Mouse (Mus musculus) embryonic facial prominence, embryonic 13.5 days (tissue): ENCODE results near the gene Cenpf. TPM values are rescaled to one million over a fixed set of nuclear protein-coding genes. Genes with fewer than 3 reads are reported as not detected.

Experiments used
- ATAC-seq: fragments of 200-750 bp; cut with Nextera tagmentation; 2 replicates; pipeline ENCODE4 v1.8.0; 2017; ENCODE audit warnings: low read depth; ENCODE audit not compliant: insufficient number of reproducible peaks, insufficient read depth, low FRiP score, low TSS enrichment
- H3K27ac ChIP-seq: fragments of 300-500 bp; sonication (generic); 2 replicates; pipeline ENCODE4 v1.5.1; 2015; ENCODE audit warnings: moderate library complexity, mild to moderate bottlenecking, inconsistent platforms
- H3K27me3 ChIP-seq: fragments of 300-500 bp; sonication (generic); 2 replicates; pipeline ENCODE4 v1.6.1; 2015; ENCODE audit warnings: mild to moderate bottlenecking, inconsistent platforms
- H3K36me3 ChIP-seq: fragments of 300-500 bp; sonication (generic); 2 replicates; pipeline ENCODE4 v1.6.1; 2015; ENCODE audit warnings: mild to moderate bottlenecking, inconsistent platforms
- H3K4me1 ChIP-seq: fragments of 300-500 bp; sonication (generic); 2 replicates; pipeline ENCODE4 v1.6.1; 2015; ENCODE audit warnings: inconsistent platforms
- H3K4me2 ChIP-seq: fragments of 300-500 bp; sonication (generic); 2 replicates; pipeline ENCODE4 v1.6.1; 2015; ENCODE audit warnings: moderate library complexity, mild to moderate bottlenecking, inconsistent platforms
- H3K4me3 ChIP-seq: fragments of 300-500 bp; sonication (generic); 2 replicates; pipeline ENCODE4 v1.5.1; 2015; ENCODE audit warnings: mild to moderate bottlenecking, inconsistent platforms
- H3K9ac ChIP-seq: fragments of 300-500 bp; sonication (generic); 2 replicates; pipeline ENCODE4 v1.6.1; 2015; ENCODE audit warnings: mild to moderate bottlenecking, inconsistent platforms
- H3K9me3 ChIP-seq: fragments of 300-500 bp; sonication (generic); 2 replicates; pipeline ENCODE4 v1.6.1; 2016; ENCODE audit warnings: inconsistent platforms
- WGBS: fragments of 180-500 bp; shearing (Covaris S2); methylation state at CpG from one replicate; pipeline ENCODE4 v1.1.7; 2015; ENCODE audit warnings: mixed read lengths; 5-methylcytosine and 5-hydroxymethylcytosine counted together
- polyA plus RNA-seq: library from polyadenylated mRNA; unstranded; fragments of >200 nt; fragmentation: Nextera tagmentation; extraction: Ambion mirVana; gene quantifications from 2 replicates; pipeline ENCODE4 v1.2.1, GENCODE M21; 2015

The Cenpf gene
- polyA plus RNA-seq, 1 experiment from 2014 or later: 103 TPM

DNA sequence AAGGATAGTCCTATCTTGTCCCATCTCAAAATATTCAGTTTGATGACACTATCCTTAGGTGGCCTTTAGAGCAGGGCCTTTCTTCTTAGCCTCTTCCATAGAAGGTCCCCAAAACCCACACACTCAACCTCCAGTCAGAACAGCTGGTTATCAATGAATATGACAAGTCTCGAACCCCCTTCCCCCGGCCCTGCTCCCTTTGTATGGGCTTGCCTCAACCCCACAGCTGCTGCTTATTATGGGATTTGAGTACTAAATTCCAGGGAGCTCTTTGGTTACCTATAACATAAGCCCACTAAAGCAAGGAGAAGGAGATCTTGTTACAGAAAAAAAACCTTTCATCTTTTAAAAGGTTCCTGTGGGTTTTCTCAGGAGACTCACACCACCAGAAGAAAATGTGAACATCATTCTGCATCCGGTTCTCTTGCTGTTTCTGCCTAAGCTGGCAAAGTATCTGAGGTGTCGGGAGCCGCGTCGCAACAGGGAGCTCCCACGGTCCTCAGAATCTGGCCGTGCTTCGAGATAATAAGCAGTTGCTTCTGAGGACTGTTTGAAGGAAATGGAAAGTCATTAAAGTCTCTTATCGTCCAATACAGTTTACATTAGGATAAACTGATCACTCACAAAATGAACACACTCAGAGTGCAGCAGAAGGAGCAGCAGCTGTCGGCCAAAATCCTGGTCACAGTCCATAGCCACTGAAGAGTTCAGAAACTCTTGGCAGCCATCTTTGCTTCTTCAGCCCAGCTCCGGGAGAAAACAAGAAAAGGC, 68.7 kb downstream of the Cenpf start:
- 26% methylated on average over 13 of the region's 13 CpGs for WGBS

DNA sequence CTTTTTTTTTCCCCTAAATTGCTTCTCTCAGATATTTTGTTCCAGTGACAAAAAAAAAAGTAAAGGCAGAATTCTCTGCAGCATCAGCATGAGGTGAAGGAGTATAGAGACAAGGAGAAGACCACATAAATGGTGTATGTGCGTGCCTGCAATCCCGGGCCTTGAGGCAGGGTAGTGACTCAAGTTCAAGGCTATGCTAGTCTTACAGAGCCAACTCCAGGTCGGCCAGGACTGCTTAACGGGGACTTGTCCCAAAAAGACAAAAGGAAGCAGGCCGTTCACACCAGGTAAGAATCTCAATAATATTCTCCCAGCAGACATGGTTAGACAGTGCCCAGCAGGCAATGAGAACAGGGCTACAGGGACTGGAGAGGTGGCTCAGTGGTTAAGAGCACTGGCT, 70.5 kb downstream of the Cenpf start:
- Histone ChIP-seq H3K9me3 (no peaks in the 10 kb centered on the region), H3K27ac (no peak overlapping the region), H3K4me3 (no peak overlapping the region), H3K27me3 (no peaks in the 10 kb centered on the region), H3K36me3 (no peaks in the 10 kb centered on the region), H3K9ac (no peak overlapping the region), H3K4me2 (no peak overlapping the region), H3K4me1 (peaks cover 16% of the 10 kb centered on the region)
- ATAC-seq: no peak
- 87% methylated on average over 5 of the region's 5 CpGs for WGBS

More for the DNA sequence above, 68.7 kb downstream of the Cenpf start:
- Histone ChIP-seq H3K9ac (no peak overlapping the region), H3K4me2 (peak overlapping the region; percentile 31), H3K9me3 (no peaks in the 10 kb centered on the region), H3K36me3 (no peaks in the 10 kb centered on the region), H3K4me3 (no peak overlapping the region), H3K27ac (peak overlapping the region; percentile 44), H3K27me3 (no peaks in the 10 kb centered on the region), H3K4me1 (peaks cover 8% of the 10 kb centered on the region)
- ATAC-seq: 0 out of 2 replicates have a peak, but pooled peaks have one; percentile 29

DNA sequence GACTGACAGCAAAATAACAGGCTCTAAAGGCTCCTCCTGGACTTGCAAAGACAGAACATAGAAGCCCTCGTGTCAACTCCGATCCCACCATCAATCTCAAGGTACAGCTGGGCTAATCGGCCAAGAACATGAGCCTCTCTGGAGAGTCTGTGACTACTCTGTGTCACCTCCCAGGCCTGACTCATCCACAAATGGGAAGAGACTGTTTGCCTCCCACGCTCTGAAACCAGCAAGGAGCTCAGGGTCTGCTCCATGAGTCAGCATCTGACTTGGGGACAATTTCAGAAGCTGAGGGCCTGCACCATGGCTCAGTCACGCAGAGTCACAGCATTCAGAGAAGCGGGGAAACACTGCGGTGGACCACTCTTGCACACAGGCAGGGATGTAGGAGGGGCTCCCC, 72.6 kb downstream of the Cenpf start:
- no peak overlapping the region for H3K27ac ChIP-seq

DNA sequence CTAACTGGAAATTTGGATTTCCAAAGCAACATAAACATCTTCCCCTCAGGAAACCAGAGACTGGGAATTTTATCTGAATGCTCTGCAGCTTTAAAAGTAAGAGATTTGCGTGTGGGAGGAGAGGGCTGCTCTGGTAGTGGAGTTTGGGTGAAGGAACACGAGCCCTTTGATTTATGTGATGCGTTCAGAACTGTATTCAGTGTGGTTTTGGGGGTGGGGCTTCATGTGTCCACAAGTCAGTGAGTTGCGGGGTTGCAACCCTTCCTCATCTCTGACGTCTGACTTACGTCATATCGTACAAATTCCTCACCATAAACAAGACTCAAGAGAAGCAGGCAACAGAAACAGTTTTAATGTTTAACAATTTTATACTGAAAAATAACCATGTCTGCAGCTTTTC, 74.8 kb downstream of the Cenpf start:
- Histone ChIP-seq H3K36me3 (no peaks in the 10 kb centered on the region), H3K4me1 (peaks cover 14% of the 10 kb centered on the region; the same call in 1 of the 2 replicates), H3K4me3 (no peak overlapping the region), H3K4me2 (no peak overlapping the region), H3K27ac (no peak overlapping the region), H3K9ac (no peak overlapping the region), H3K27me3 (no peaks in the 10 kb centered on the region), H3K9me3 (no peaks in the 10 kb centered on the region)
- ATAC-seq: no peak
- 31% methylated on average over 7 of the region's 7 CpGs for WGBS

More for the DNA sequence above, 72.6 kb downstream of the Cenpf start:
- Histone ChIP-seq H3K36me3 (no peaks in the 10 kb centered on the region), H3K27me3 (no peaks in the 10 kb centered on the region), H3K9me3 (no peaks in the 10 kb centered on the region), H3K4me1 (peaks cover 18% of the 10 kb centered on the region), H3K4me3 (no peak overlapping the region), H3K4me2 (no peak overlapping the region), H3K9ac (no peak overlapping the region)
- WGBS: 89% methylated on average over 7 of the region's 7 CpGs
- no peak for ATAC-seq

DNA sequence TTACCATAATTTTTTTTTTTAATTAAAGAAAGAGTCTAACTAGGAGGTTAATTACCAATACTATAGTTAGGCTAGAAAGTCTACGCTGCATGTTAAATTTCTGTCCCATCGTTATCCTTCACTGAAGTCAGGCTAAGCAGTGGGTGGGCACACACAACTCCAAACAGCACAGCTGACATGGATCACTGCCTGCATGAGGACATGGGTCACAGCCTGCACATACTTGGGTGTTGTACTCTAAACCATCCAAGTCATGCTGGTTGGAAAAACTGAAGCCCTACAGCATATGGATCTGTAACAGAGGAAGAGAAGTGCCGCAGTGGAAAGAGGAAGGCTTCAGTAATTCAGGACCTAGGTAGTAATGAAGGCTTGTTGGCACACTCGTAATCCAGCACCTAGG, 76.1 kb downstream of the Cenpf start:
- Histone ChIP-seq H3K4me1 (peaks cover 14% of the 10 kb centered on the region; the same call in 1 of the 2 replicates), H3K36me3 (no peaks in the 10 kb centered on the region), H3K4me2 (no peak overlapping the region), H3K27me3 (no peaks in the 10 kb centered on the region), H3K27ac (no peak overlapping the region), H3K9ac (no peak overlapping the region), H3K4me3 (no peak overlapping the region), H3K9me3 (no peaks in the 10 kb centered on the region)
- WGBS: 84% methylated on average over 4 of the region's 4 CpGs
- no peak for ATAC-seq

DNA sequence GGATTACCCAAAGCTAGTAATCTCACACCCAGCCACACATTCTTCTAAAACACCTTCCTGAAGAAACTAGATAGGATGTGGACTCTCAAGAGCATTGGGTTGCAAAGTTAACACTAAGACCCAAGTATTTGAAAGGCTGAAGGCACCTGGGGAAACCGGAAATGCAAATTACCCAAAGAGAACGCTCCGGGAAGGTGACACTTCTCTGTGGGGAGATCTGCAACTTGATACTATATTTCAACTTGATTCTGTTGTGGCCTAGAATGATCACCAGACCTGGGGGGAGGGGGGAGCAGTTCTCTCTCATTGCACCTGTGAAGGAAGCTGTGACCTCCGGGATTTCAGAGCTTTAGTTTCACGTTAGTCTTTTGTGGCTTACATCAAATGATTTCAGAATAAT, 79.2 kb downstream of the Cenpf start:
- Histone ChIP-seq H3K27me3 (no peaks in the 10 kb centered on the region), H3K9ac (no peak overlapping the region), H3K9me3 (no peaks in the 10 kb centered on the region), H3K4me1 (peaks cover 14% of the 10 kb centered on the region; the same call in 1 of the 2 replicates), H3K4me3 (no peak overlapping the region), H3K36me3 (no peaks in the 10 kb centered on the region), H3K4me2 (no peak overlapping the region), H3K27ac (no peak overlapping the region)
- ATAC-seq: no peak
- WGBS: 9% methylated on average over 5 of the region's 5 CpGs

DNA sequence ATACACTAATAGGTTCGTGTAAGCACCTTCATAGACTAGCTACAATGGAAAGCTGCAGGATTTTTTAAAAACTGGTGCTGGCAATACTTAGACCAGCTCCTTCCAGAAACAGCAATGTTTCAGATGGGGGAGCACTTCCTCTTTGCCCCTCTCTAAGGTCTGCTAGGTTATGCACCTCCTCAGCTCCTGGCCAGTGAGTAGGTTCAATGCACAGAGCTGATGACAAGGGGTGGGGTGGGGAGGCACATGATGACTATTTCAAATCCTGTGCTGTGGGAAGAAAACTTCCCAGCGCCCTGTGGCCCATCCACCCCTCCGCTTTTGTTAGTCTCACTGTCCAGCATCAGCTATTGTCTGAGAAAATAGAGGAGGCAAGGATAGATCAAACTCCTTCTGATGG, 79.8 kb downstream of the Cenpf start:
- WGBS: 80% methylated on average over 3 of the region's 3 CpGs
- Histone ChIP-seq H3K9me3 (no peaks in the 10 kb centered on the region), H3K9ac (no peak overlapping the region), H3K27me3 (no peaks in the 10 kb centered on the region), H3K4me2 (no peak overlapping the region), H3K36me3 (no peaks in the 10 kb centered on the region), H3K4me1 (peaks cover 12% of the 10 kb centered on the region; the same call in 1 of the 2 replicates), H3K4me3 (no peak overlapping the region), H3K27ac (no peak overlapping the region)
- no peak for ATAC-seq

DNA sequence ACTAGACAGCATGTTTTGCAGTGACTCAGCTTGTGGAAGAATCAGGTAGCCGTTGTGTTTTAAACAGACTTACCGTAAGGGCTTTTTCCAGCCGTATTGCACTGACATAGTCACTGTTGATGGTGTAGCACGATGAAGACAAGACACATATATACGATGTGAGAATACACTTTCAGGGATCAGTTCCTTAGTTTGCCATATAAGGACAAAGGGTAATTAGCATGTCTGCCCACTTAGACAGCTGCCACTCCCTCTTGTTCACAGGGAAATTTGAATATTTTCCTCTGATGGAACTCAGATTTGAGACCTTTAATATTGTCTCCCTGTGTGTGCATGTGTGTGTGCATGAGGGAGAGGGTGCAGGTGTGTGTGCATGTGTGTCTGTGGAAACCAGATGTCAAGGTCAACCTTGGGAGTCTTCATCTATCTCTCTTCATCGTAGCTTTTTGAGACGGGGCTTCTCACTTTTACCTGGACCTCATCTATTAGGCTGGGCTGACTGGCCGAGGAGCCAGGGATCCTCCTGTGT, 82.2 kb downstream of the Cenpf start:
- no peak for ATAC-seq
- Histone ChIP-seq H3K27ac (no peak overlapping the region), H3K9me3 (no peaks in the 10 kb centered on the region), H3K4me3 (no peak overlapping the region), H3K4me2 (no peak overlapping the region), H3K36me3 (no peaks in the 10 kb centered on the region), H3K27me3 (no peaks in the 10 kb centered on the region), H3K4me1 (peaks cover 4% of the 10 kb centered on the region; the same call in 1 of the 2 replicates), H3K9ac (no peak overlapping the region)
- WGBS: 87% methylated on average over 8 of the region's 8 CpGs

DNA sequence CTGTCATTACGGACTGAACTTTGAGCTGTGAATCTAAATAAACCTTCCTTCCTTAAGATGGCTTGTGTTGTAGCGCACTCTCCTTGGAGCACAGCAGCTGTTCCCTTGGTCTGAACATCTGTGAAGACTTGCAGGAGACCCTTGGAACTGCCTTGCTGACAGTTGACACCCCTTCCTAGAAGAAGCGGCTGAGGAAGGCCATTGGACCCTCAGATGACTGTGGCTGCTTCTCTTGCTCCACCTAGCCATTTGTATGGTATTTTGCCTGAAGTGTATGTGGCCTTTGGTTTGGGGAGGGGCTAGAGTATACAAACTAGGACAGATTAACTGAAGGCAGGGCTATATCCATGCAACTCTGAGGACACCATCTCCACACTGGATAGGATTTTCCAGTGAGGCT, 90.8 kb downstream of the Cenpf start:
- H3K4me3 ChIP-seq: no peak overlapping the region
- no peaks in the 10 kb centered on the region for H3K9me3 ChIP-seq
- no peak overlapping the region for H3K27ac ChIP-seq
- H3K4me1 ChIP-seq: no peaks in the 10 kb centered on the region
- H3K27me3 ChIP-seq: no peaks in the 10 kb centered on the region
- ATAC-seq: no peak
- H3K9ac ChIP-seq: no peak overlapping the region
- no peak overlapping the region for H3K4me2 ChIP-seq
- 82% methylated on average over 3 of the region's 3 CpGs for whole genome bisulfite sequencing
- H3K36me3 ChIP-seq: no peaks in the 10 kb centered on the region

Other genes starting within 250 kb of the Cenpf start
- 13.9 and 14.0 TPM in 2 replicates for gene Ptpn14, start 40.2 kb upstream of the Cenpf start, polyA plus RNA-seq
- gene Smyd2, start 234.3 kb upstream of the Cenpf start, polyA plus RNA-seq: 93.3 and 98.4 TPM in 2 replicates